Mouse (Mus musculus) brown adipose tissue, adult 24 weeks (tissue): ENCODE data around the gene Gjb1. TPM values are rescaled to one million over a fixed set of nuclear protein-coding genes. Genes with fewer than 3 reads are reported as not detected.
"Not testable (repeated sequence)": the region's sequence is repeated elsewhere in the genome, so short reads cannot be mapped to it uniquely, and the experiment has no call there.

Experiments used
- H3K27ac ChIP-seq: fragments of 200-500 bp; replicated peaks from 2 replicates; pipeline ENCODE4 v1.5.1; 2012; ENCODE audit warnings: low read depth, mild to moderate bottlenecking, low read length
- H3K4me1 ChIP-seq: fragments of 200-500 bp; 2 replicates; pipeline ENCODE4 v1.6.1; 2012; ENCODE audit warnings: low read length, mixed read lengths; ENCODE audit not compliant: control insufficient read depth, insufficient read depth, insufficient read length
- H3K4me3 ChIP-seq: fragments of 200-500 bp; 2 replicates; pipeline ENCODE4 v1.5.1; 2012; ENCODE audit warnings: low read depth, mild to moderate bottlenecking, low read length, moderate library complexity; ENCODE audit not compliant: insufficient read depth
- polyA plus RNA-seq: library from polyadenylated mRNA; stranded (reverse); fragments of >200 nt; gene quantifications from 2 replicates; pipeline ENCODE4 v1.2.4, GENCODE M21; 2012; ENCODE audit not compliant: missing spikeins, insufficient read depth, insufficient read length

Gjb1 gene
- 0.87 TPM in 1 of 2 replicates, not detected in the other for polyA plus RNA-seq

DNA sequence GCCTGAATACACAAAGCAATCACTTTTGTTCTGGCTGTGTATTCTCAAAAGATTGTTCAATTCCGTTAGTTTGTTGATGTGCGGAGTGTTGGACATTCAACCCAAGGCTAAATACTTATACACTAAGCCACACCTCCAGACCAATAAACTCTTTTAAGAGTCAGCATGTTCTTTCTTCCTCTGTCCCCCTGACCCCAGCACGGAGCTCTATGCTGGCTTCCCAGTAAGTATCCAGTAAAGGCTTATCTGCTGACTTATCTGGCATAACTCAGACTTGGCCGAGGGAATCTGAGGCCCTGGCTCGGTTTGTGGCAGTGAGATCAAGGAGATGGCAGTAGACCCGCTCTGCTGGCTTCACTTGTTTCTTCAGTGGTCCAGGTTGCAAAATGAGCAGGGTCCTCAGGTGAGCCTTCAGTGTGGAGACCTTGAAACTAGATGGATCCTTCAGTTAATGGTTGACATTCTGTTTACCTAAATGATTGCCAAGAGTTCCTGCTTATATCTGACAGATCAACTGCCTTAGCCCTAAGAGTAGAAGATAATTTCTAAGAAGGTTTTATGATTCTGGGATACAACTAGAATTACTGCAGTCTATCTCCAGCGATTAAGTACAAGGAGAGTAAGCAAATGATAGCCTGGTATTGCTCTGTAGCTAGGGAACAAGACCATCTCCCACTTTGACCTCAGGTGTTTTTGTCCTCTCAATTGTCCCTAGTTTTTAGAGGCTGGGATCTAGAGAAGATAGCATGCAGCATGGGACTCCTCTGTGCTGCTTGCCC, at the start of gene Gjb1:
Gene Gjb1, plus strand, starts transcription at position 189 of the 779 bp plus-strand sequence.
- no peaks in the 10 kb centered on the region for H3K4me1 ChIP-seq
- no peak within 1 kb of the TSS for H3K27ac ChIP-seq
- H3K4me3 ChIP-seq = no peak within 1 kb of the TSS

DNA sequence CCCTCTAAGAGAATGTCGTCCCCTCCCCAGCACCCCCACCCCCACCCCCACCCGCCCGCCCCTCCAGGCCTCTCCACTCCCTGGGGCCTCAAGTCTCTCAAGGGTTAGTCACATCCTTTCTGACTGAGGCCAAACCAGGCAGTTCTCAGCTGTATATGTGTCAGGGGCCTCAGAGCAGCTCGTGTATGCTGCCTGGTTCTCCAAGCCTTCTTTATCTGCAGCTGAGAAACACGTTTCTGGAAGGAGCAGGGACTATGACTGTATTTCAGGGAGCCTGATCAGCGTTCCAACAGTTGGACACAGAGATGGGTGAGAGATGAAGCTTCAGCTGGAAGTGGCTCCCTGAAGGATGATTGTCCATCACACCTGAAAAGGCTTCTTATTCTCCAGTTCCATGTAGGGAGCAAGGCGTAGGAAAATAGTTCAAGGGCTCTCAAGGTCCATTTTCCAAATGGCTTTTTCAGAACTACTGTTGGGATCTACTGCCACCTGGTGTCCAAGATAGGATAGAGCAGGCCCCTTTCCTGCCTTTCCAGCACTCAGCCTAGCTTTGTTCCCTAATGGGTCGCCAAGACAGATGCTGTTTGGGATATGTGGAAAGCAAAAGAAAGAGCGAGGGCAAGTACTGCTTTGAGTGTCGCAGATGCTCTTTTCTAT, 46.7 kb upstream of the Gjb1 start:
- H3K4me3 ChIP-seq = no peak overlapping the region
- H3K27ac ChIP-seq = no peak overlapping the region
- no peaks in the 10 kb centered on the region for H3K4me1 ChIP-seq

DNA sequence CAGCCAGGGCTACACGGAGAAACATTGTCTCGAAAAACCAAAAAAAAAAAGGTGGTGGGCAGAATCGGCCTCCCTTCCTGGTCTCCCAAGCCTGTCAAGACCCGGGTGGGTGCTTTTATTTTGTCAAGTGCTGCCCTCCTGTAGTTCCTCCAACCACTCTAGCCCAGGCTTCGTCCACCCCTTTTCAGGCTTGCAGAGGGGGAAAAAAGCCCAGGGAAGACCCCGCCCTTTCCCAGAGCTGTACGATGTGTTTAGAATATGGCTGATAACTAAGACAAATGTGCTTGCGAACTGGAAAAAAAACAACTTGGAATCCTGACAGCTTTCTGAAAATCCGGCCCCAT, 44.2 kb upstream of the Gjb1 start:
- Histone ChIP-seq H3K4me1 (no peaks in the 10 kb centered on the region), H3K27ac (peak overlapping the region; percentile 99), H3K4me3 (peak overlapping the region; percentile 70)

DNA sequence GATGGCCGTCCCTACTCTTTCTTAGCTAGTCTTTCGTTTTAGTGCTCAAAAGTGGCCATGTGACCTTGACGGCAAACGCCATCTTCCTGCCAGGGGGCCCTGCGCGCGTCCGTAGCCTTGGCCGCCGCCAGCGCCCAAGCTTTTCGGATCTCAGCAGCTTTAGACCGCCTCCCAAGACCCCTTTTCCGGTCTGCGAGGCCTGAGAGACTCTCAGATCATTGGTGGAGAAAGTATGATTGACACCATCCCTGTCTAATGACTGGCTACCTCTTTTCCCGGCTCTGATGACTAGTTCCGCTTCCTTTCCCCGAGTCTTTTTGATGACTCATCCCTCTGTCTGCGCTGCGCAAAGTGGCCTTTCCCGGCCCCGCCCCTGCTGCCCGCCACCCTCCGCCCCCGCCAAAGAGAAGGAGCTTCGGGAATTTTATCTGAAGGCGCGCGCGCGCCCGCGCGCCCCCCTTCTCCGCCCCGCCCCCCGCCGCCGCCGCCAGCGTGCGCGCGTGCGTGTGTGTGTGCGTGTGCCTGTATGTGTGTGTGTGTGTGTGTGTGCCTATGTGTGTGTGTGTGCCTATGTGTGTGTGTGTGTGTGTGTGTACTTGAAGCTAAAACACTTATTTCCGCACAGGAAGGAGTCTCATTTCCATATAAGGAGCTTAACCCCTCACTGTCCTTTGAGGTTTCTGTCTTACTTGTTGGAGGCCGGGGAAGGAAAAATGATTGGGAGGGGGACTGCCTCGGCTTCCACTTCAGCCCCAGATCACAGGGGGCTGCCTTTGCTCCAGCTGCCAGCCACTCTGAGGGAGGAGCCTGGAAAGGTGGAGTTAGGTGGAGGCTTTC, 43.6 kb upstream of the Gjb1 start:
- H3K4me1 ChIP-seq = no peaks in the 10 kb centered on the region
- peak overlapping the region; percentile 99 for H3K27ac ChIP-seq
- peak overlapping the region; percentile 70 for H3K4me3 ChIP-seq

DNA sequence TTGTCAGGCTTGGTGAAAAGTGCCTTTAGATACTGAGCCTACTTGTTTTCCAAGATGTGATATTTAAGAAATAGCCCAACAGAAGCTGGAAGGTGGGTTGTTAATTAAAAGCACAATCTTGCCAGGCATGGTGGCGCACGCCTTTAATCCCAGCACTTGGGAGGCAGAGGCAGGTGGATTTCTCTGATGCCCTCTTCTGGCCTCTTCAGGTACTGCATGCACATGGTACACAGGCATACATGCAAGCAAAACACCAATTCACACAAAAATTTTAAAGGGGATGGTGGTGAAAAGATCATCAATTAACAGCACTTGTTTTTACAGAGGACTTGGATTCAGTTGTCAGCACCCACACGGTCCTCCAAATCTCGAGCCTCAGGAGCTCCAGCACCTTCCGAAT, 41.6 kb upstream of the Gjb1 start:
- Histone ChIP-seq H3K27ac (no peak overlapping the region), H3K4me1 (no peaks in the 10 kb centered on the region), H3K4me3 (no peak overlapping the region)

DNA sequence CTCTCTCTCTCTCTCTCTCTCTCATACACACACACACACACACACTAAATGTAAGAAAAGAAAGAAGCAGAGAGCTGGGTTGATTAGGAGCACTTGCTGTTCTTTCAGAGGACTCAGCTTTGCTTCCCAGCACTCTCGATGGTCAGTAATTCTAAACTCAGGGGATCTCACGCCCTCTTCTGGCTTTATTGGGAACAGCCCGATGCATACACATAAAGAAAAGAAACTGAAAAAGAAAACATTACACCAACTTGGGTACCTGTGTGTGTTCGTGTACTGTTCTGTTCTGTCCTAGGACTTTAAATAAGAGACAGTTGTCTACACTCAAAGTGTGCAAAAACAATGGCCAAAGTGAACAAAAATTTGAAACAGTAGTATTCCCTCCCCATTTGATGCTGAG, 37.5 kb upstream of the Gjb1 start:
- no peaks in the 10 kb centered on the region for H3K4me1 ChIP-seq
- H3K4me3 ChIP-seq = no peak overlapping the region
- H3K27ac ChIP-seq = no peak overlapping the region

GRCm38 (mm10) chrX:101342837-101343236, 33.3 kb upstream of the Gjb1 start:
- H3K27ac ChIP-seq, H3K4me1 ChIP-seq, H3K4me3 ChIP-seq: not testable (repeated sequence)

DNA sequence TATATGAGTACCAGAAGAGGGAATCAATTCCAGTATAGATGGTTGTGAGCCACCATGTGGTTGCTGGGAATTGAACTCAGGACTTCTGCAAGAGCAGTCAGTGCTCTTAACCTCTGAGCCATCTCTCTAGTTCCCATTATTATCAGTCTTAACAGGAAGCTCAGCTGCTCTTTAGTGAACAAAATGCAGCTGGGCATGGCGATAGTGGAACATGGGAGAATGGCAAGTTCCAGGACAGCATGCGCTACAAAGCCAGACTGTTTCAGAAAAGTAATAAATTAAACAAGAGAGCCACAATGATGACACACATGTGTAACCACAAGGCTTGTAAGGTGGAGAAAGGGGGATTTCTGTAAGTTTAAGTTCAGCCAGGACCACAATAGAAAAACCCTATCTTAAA, 30.7 kb upstream of the Gjb1 start:
- H3K4me3 ChIP-seq = no peak overlapping the region
- no peak overlapping the region for H3K27ac ChIP-seq
- no peaks in the 10 kb centered on the region for H3K4me1 ChIP-seq

DNA sequence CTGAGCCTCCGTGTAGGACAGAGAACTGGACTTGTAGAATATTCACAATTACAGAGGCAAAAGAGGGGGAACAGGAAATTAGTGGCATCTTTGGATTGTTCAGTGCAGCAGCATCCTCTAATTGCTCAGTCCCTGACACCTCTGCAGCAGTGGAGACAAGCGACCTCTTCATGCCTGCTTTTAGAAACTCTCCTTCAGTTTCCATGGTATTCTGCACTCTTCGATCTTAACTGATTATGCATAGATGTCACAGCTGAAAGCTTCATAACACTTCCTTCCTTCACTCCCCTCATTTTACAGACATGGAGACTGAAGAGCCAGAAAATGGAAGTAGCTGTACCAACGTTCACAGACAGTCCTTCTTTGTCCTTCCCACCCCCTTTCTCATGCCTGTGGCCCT, 29.7 kb upstream of the Gjb1 start:
- H3K4me3 ChIP-seq = no peak overlapping the region
- no peak overlapping the region for H3K27ac ChIP-seq
- H3K4me1 ChIP-seq = no peaks in the 10 kb centered on the region

GRCm38 (mm10) chrX:101351188-101351587, 25.0 kb upstream of the Gjb1 start:
- no peaks in the 10 kb centered on the region for H3K4me1 ChIP-seq
- no peak overlapping the region for H3K4me3 ChIP-seq
- no peak overlapping the region for H3K27ac ChIP-seq

DNA sequence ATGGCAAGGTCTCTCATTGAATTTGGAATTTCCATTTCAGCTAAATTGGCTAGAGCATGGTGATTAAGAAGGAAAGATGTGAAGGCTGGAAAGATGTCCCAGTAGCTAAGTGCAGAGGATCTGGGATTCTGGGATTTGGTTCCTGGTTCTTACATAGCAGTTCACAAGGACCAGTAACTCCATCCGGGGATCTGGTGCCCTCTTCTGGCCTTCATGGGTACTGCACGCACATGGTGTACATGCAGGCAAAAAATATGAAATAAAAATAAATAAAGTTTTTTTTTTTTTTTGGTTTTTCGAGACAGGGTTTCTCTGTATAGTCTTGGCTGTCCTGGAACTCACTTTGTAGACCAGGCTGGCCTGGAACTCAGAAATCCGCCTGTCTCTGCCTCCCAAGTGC, 17.3 kb upstream of the Gjb1 start:
- H3K4me3 ChIP-seq, H3K4me1 ChIP-seq, H3K27ac ChIP-seq: not testable (repeated sequence)

- H3K4me3 ChIP-seq = no peak overlapping the region
- no peak overlapping the region for H3K27ac ChIP-seq
- H3K4me1 ChIP-seq = no peaks in the 10 kb centered on the region
Measured at GRCm38 (mm10) chrX:101369001-101369400, 7.2 kb upstream of the Gjb1 start.

DNA sequence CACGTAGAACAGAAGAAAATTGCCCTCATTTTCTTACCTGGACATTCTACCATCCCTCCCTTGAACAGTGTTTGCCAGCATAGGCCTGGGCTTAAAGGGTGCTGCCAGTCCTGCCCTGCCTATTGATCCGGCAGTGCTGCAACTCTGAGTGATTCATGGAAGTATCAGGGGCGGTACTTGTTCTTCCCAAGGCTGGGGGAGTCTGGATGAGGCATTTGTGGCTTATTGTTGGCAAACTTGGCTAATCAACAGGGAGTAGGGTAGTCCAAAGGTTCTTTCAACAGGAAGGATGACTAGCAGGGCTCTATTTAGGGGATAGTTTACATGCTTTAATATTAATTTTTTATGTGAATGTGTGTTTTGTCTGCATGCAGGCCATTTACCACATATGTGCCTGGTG, 5.6 kb upstream of the Gjb1 start:
- Histone ChIP-seq H3K27ac (no peak overlapping the region), H3K4me1 (no peaks in the 10 kb centered on the region)

GRCm38 (mm10) chrX:101372946-101373345, 3.2 kb upstream of the Gjb1 start:
- no peak overlapping the region for H3K27ac ChIP-seq
- no peak overlapping the region for H3K4me3 ChIP-seq
- H3K4me1 ChIP-seq = no peaks in the 10 kb centered on the region

More for the DNA sequence above, 5.6 kb upstream of the Gjb1 start:
- H3K4me3 ChIP-seq = no peak overlapping the region

DNA sequence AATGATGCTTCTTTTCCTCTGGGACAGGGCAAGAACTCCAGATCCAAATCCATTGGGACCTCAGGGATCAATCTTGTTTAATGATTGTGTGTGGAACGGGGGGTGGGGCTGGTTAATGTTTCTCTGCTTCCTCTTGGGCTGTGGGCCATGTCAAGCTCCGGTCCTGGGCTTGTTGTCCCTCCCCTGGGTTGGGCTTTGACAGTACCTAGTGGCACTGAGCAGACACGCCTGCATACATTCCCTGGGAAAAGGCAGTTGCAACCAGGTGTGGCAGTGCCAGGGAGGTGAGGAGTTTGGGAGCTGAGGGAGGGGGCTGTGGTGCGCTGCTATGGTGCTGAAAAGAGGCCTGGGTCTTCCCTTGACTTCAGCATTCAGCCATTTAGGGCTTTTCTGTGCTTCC, 898 bp downstream of the Gjb1 start:
- Histone ChIP-seq H3K27ac (no peak overlapping the region), H3K4me3 (no peak overlapping the region), H3K4me1 (no peaks in the 10 kb centered on the region)
